Comparison of ENCODE assay signal across 12 mouse cellular contexts in genomic region chr12:104923948-104924388, GRCm38 (mm10). TPM values are rescaled to one million over a fixed set of nuclear protein-coding genes. Genes with fewer than 3 reads are reported as not detected.
DNase-seq lines count a peak whose midpoint lies in the region; ATAC-seq and TF ChIP-seq lines count a peak whose summit lies in the region.
"Had no signal": no experiment of that assay in that cellular context is flagged by ENCODE, and none has a peak within 500 bp of the region (broad histone marks: within the 10 kb centered on the region; RNA-seq: fewer than 3 reads in every experiment).

No protein-coding gene starts in this region.

- no peak overlapping the region for H3K4me2 ChIP-seq in heart, embryonic 15.5 days
- peak overlapping the region; percentile 27 for H3K4me2 ChIP-seq in embryonic facial prominence, embryonic 15.5 days (replicated peaks)
- H3K4me2 ChIP-seq in limb, embryonic 11.5 days (ENCODE audit: low read depth, severe bottlenecking) = no peak overlapping the region
- H3K4me2 ChIP-seq: midbrain, embryonic 12.5 days had no signal

- no peaks in the 10 kb centered on the region for H3K9me3 ChIP-seq in heart, embryonic 15.5 days (replicated peaks)
- H3K9me3 ChIP-seq in E14TG2a.4 (ENCODE audit: low read length) = peaks cover 8% of the 10 kb centered on the region
- no peaks in the 10 kb centered on the region for H3K9me3 ChIP-seq in embryonic facial prominence, embryonic 15.5 days (replicated peaks)
- no peaks in the 10 kb centered on the region for H3K9me3 ChIP-seq in limb, embryonic 11.5 days (ENCODE audit: control insufficient read depth, low read length)
- H3K9me3 ChIP-seq: midbrain, embryonic 12.5 days had no signal

- 48% methylated on average over 19 of the region's 19 CpGs for WGBS in heart, embryonic 15.5 days
- WGBS in embryonic facial prominence, embryonic 15.5 days = 16% methylated on average over 19 of the region's 19 CpGs
- WGBS in limb, embryonic 11.5 days = 18% methylated on average over 19 of the region's 19 CpGs

- no peak for TF ChIP-seq CTCF in E14TG2a.4 (conservative IDR thresholded peaks at IDR 0.05; ENCODE audit: low read length)

- DNase-seq in heart, postnatal 4 days = no peak
- DNase-seq in limb, embryonic 11.5 days (ENCODE audit: low spot score) = peak; percentile 60
- no peak for DNase-seq in retina, embryonic 14.5 days (ENCODE audit: low spot score)
- DNase-seq in frontal cortex, postnatal 36 days (ENCODE audit: low spot score in 2 of 2) = no peak
- DNase-seq in heart, adult 8-10 months (ENCODE audit: low spot score) = no peak
- DNase-seq: cerebellum, adult 11-12 months; left cerebral cortex, postnatal 4 days had no signal

- no peak overlapping the region for H3K4me3 ChIP-seq in heart, embryonic 15.5 days
- H3K4me3 ChIP-seq in E14TG2a.4 (replicated peaks; ENCODE audit: low read length) = 0 out of 2 replicates have a peak overlapping the region, but pooled peaks have one; percentile 4
- no peak overlapping the region for H3K4me3 ChIP-seq in embryonic facial prominence, embryonic 15.5 days (replicated peaks)
- H3K4me3 ChIP-seq in limb, embryonic 11.5 days (ENCODE audit: low read depth, low read length) = no peak overlapping the region
- H3K4me3 ChIP-seq: midbrain, embryonic 12.5 days had no signal

- H3K4me1 ChIP-seq in heart, embryonic 15.5 days (replicated peaks) = no peaks in the 10 kb centered on the region
- H3K4me1 ChIP-seq in E14TG2a.4 (replicated peaks; ENCODE audit: low read depth, low read length) = peaks cover 29% of the 10 kb centered on the region
- H3K4me1 ChIP-seq in embryonic facial prominence, embryonic 15.5 days = peaks cover 18% of the 10 kb centered on the region
- H3K4me1 ChIP-seq in limb, embryonic 11.5 days (ENCODE audit: control insufficient read depth, insufficient read depth, low read length) = peaks cover 3% of the 10 kb centered on the region

- H3K9ac ChIP-seq in heart, embryonic 15.5 days = no peak overlapping the region
- H3K9ac ChIP-seq in embryonic facial prominence, embryonic 15.5 days = no peak overlapping the region
- H3K9ac ChIP-seq in limb, embryonic 11.5 days (ENCODE audit: low read length) = 0 out of 2 replicates have a peak overlapping the region, but pooled peaks have one; percentile 17
- H3K9ac ChIP-seq: midbrain, embryonic 12.5 days had no signal

- H3K27ac ChIP-seq in heart, embryonic 15.5 days = 0 out of 2 replicates have a peak overlapping the region, but pooled peaks have one; percentile 28
- H3K27ac ChIP-seq in embryonic facial prominence, embryonic 15.5 days (replicated peaks) = peak overlapping the region; percentile 68
- peak overlapping the region; percentile 69 for H3K27ac ChIP-seq in limb, embryonic 11.5 days (replicated peaks; ENCODE audit: low read depth, low read length)
- H3K27ac ChIP-seq: midbrain, embryonic 12.5 days had no signal

- H3K36me3 ChIP-seq in heart, embryonic 15.5 days = no peaks in the 10 kb centered on the region
- H3K36me3 ChIP-seq in E14TG2a.4 (ENCODE audit: insufficient read depth, low read length) = no peaks in the 10 kb centered on the region
- no peaks in the 10 kb centered on the region for H3K36me3 ChIP-seq in embryonic facial prominence, embryonic 15.5 days
- no peaks in the 10 kb centered on the region for H3K36me3 ChIP-seq in limb, embryonic 11.5 days (ENCODE audit: control insufficient read depth, insufficient read depth, low read length)
- H3K36me3 ChIP-seq: midbrain, embryonic 12.5 days had no signal

- no peaks in the 10 kb centered on the region for H3K27me3 ChIP-seq in heart, embryonic 15.5 days
- peaks cover 23% of the 10 kb centered on the region for H3K27me3 ChIP-seq in E14TG2a.4 (ENCODE audit: insufficient read depth, low read length)
- no peaks in the 10 kb centered on the region for H3K27me3 ChIP-seq in embryonic facial prominence, embryonic 15.5 days
- no peaks in the 10 kb centered on the region for H3K27me3 ChIP-seq in limb, embryonic 11.5 days (ENCODE audit: control insufficient read depth, insufficient read depth, low read length)
- H3K27me3 ChIP-seq: midbrain, embryonic 12.5 days had no signal

- ATAC-seq in heart, embryonic 15.5 days (replicated peaks; ENCODE audit: insufficient number of reproducible peaks, insufficient read depth, low FRiP score, low read depth) = no peak
- ATAC-seq in embryonic facial prominence, embryonic 15.5 days (ENCODE audit: insufficient number of reproducible peaks, low FRiP score, low TSS enrichment, low read depth) = no peak; the same call in 1 of the 2 replicates
- no peak for ATAC-seq in limb, embryonic 11.5 days (ENCODE audit: insufficient number of reproducible peaks, low FRiP score, low TSS enrichment, low read depth)
- ATAC-seq: forebrain, embryonic 14.5 days had no signal

RNA-seq across cellular contexts. Expression of gene Clmn, which starts 59.1 kb away (rescaled TPM):
- 0.54 and 1.2 TPM in 2 replicates for polyA plus RNA-seq in heart, embryonic 15.5 days (2015; fragmentation: Nextera tagmentation; extraction: Ambion mirVana)
- total RNA-seq in heart, postnatal 4 days (2021) = 1 to 10 TPM; 1.4 to 1.7 TPM
- polyA plus RNA-seq in embryonic facial prominence, embryonic 15.5 days (2015; fragmentation: Nextera tagmentation; extraction: Ambion mirVana) = 3.4 and 4.1 TPM in 2 replicates
- 5.9 and 6.3 TPM in 2 replicates for polyA plus RNA-seq in limb, embryonic 11.5 days (2014; fragmentation: Nextera tagmentation; extraction: Ambion mirVana)
- total RNA-seq in heart, adult 8-10 months (2022) = 1 to 10 TPM; 1.8 to 2.4 (median 2.1) TPM
